Mouse (Mus musculus) kidney, postnatal 0 days (tissue): ENCODE measurements around the gene Dnajb1. TPM values are rescaled to one million over a fixed set of nuclear protein-coding genes. Genes with fewer than 3 reads are reported as not detected.

Source experiments
- ATAC-seq: fragments of 200-750 bp; cut with Nextera tagmentation; replicated peaks from 2 replicates; pipeline ENCODE4 v1.8.0; 2017; ENCODE audit warnings: low read depth, moderate number of reproducible peaks, moderate TSS enrichment, moderate library complexity; ENCODE audit not compliant: low FRiP score
- DNase-seq: peaks from one replicate; pipeline ENCODE4 v3.0.0-alpha.2; 2016; ENCODE audit warnings: low spot score
- H3K27ac ChIP-seq: fragments of 300-500 bp; sonication (generic); 2 replicates; pipeline ENCODE4 v1.5.1; 2014; ENCODE audit warnings: mild to moderate bottlenecking
- H3K27me3 ChIP-seq: fragments of 300-500 bp; sonication (generic); 2 replicates; pipeline ENCODE4 v1.6.1; 2014; ENCODE audit warnings: low read length, mixed read lengths; ENCODE audit not compliant: insufficient read depth
- H3K36me3 ChIP-seq: fragments of 300-500 bp; sonication (generic); 2 replicates; pipeline ENCODE4 v1.6.1; 2014; ENCODE audit warnings: low read length, mixed read lengths; ENCODE audit not compliant: insufficient read depth
- H3K4me1 ChIP-seq: fragments of 300-500 bp; sonication (generic); replicated peaks from 2 replicates; pipeline ENCODE4 v1.6.1; 2014; ENCODE audit warnings: antibody characterized with exemption, low read length, mixed read lengths; ENCODE audit not compliant: insufficient read depth
- H3K4me2 ChIP-seq: fragments of 300-500 bp; sonication (generic); 2 replicates; pipeline ENCODE4 v1.6.1; 2014; ENCODE audit warnings: mild to moderate bottlenecking, low read length, moderate library complexity, mixed read lengths
- H3K4me3 ChIP-seq: fragments of 300-500 bp; sonication (generic); replicated peaks from 2 replicates; pipeline ENCODE4 v1.5.1; 2014; ENCODE audit warnings: low read depth, low read length
- H3K9ac ChIP-seq: fragments of 300-500 bp; sonication (generic); 2 replicates; pipeline ENCODE4 v1.6.1; 2014; ENCODE audit warnings: low read depth, low read length
- H3K9me3 ChIP-seq: fragments of 300-500 bp; sonication (generic); replicated peaks from 2 replicates; pipeline ENCODE4 v1.6.1; 2016; ENCODE audit warnings: low read length, inconsistent platforms, mixed read lengths
- CTCF ChIP-seq: IDR thresholded peaks from 2 replicates; pipeline ENCODE4 v1.5.1; 2016; ENCODE audit warnings: antibody characterized with exemption, low read depth, mild to moderate bottlenecking, moderate library complexity
- WGBS: fragments of 180-500 bp; shearing (Covaris S2); extraction: QIAGEN DNeasy Blood & Tissue Kit; methylation state at CpG from one replicate; pipeline ENCODE4 v1.1.7; 2014; 5-methylcytosine and 5-hydroxymethylcytosine counted together
- polyA plus RNA-seq: library from polyadenylated mRNA; unstranded; fragments of >200 nt; fragmentation: Nextera tagmentation; extraction: Ambion mirVana; gene quantifications from 2 replicates; pipeline ENCODE4 v1.2.1, GENCODE M21; 2015

Gene Dnajb1
- polyA plus RNA-seq, 1 experiment from 2014 or later = 30.2 TPM

- 0 out of 2 replicates have a peak, but pooled peaks have one; percentile 31 for TF ChIP-seq CTCF
- H3K9ac ChIP-seq = no peak overlapping the region
- WGBS = 6% methylated on average over 1 of the region's 1 CpGs
- H3K4me1 ChIP-seq = 0 out of 2 replicates have a peak, but pooled peaks cover 1% of the 10 kb centered on the region
- no peaks in the 10 kb centered on the region for H3K36me3 ChIP-seq
- no peaks in the 10 kb centered on the region for H3K27me3 ChIP-seq
- ATAC-seq (no peak), DNase-seq (no peak)
- H3K4me2 ChIP-seq = no peak overlapping the region
- no peaks in the 10 kb centered on the region for H3K9me3 ChIP-seq
- H3K4me3 ChIP-seq = no peak overlapping the region
- H3K27ac ChIP-seq = no peak overlapping the region
These were observed 9.8 kb upstream of the Dnajb1 start for GRCm38 (mm10) chr8:83598146-83598545.

DNA sequence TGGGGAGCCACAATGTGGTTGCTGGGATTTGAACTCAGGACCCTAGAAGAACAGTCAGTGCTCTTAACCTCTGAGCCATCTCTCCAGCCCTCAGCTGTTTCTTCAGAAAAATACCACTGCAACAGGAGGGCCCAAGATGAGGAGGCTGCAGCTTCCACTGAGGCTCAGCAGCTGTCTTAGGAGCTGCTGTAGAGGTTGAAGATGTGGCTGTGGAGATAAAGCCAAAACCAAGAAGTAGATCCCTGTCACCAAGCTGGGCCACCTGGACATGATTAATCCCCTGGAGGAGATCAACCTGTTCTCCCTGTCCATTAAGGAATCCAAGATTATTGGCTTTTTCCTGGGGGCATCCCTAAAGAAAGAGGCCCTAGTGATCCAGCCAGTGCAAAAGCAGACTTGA is 8.2 kb upstream of the Dnajb1 start:
- no peak for DNase-seq
- no peak overlapping the region for H3K27ac ChIP-seq
- no peaks in the 10 kb centered on the region for H3K27me3 ChIP-seq
- H3K9ac ChIP-seq = no peak overlapping the region
- ATAC-seq = no peak
- no peaks in the 10 kb centered on the region for H3K9me3 ChIP-seq
- no peaks in the 10 kb centered on the region for H3K36me3 ChIP-seq
- no peak overlapping the region for H3K4me2 ChIP-seq
- no peaks in the 10 kb centered on the region for H3K4me1 ChIP-seq
- H3K4me3 ChIP-seq = no peak overlapping the region
- TF ChIP-seq CTCF = no peak

GRCm38 (mm10) chr8:83602650-83603029 is 5.4 kb upstream of the Dnajb1 start:
- TF ChIP-seq CTCF = no peak
- Histone ChIP-seq H3K9me3 (no peaks in the 10 kb centered on the region), H3K4me3 (no peak overlapping the region), H3K36me3 (no peaks in the 10 kb centered on the region), H3K27ac (no peak overlapping the region), H3K4me1 (0 out of 2 replicates have a peak, but pooled peaks cover 4% of the 10 kb centered on the region), H3K4me2 (no peak overlapping the region), H3K9ac (no peak overlapping the region), H3K27me3 (no peaks in the 10 kb centered on the region)
- DNase-seq = no peak
- no peak for ATAC-seq
- WGBS = 74% methylated on average over 2 of the region's 2 CpGs

DNA sequence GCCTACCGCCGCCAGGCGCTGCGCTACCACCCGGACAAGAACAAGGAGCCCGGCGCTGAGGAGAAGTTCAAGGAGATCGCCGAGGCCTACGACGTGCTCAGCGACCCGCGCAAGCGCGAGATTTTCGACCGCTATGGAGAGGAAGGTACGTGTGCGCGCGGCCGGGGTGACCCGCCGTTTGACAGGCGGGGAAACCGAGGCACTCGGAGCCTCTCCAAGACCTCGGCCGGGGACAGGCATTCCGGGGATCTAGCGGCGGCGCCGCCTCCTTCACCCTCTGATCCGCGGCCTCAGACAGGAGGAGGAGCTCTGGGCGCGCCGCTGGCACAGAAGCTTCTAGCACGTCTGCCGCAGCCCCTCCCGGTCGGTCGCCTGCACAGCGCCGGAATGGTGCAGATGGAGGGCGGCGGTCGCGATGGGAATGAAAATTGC is 421 bp downstream of the Dnajb1 start:
- H3K4me3 ChIP-seq = peak overlapping the region; percentile 78
- DNase-seq (peak; percentile 93), ATAC-seq (peak; percentile 66)
- H3K27ac ChIP-seq = peak overlapping the region; percentile 98
- peak overlapping the region; percentile 81 for H3K4me2 ChIP-seq
- H3K9me3 ChIP-seq = no peaks in the 10 kb centered on the region
- H3K4me1 ChIP-seq = peaks cover 14% of the 10 kb centered on the region; the same call in 1 of the 2 replicates
- no peaks in the 10 kb centered on the region for H3K27me3 ChIP-seq
- peak; percentile 34; the same call in 1 of the 2 replicates for TF ChIP-seq CTCF
- under 1% methylated on average over 51 of the region's 51 CpGs for WGBS
- H3K36me3 ChIP-seq = peaks cover 28% of the 10 kb centered on the region
- peak overlapping the region; percentile 86 for H3K9ac ChIP-seq

DNA sequence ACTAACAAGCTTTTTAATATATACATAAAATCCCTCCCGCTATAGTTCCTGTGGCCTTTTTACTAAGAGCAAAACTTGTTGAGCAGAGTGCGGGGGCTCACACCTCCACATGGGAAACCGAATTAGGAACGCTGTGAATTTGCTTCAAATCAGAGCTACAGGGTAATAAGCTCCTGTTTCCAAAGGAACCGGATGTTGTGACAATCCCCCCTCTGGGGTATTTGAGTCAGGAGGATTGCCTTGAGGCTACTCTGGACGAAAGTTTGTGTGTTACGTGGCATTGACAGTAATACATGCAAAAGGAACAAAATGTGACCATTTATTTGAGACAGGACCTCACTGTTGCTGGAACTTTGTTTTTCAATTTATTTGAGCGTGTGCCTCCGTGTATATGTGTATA is 1.1 kb downstream of the Dnajb1 start:
- Histone ChIP-seq H3K4me1 (peaks cover 14% of the 10 kb centered on the region; the same call in 1 of the 2 replicates), H3K9ac (peak overlapping the region; percentile 86; the same call in 1 of the 2 replicates), H3K4me2 (peak overlapping the region; percentile 81), H3K27ac (no peak overlapping the region), H3K4me3 (peak overlapping the region; percentile 78), H3K9me3 (no peaks in the 10 kb centered on the region), H3K27me3 (no peaks in the 10 kb centered on the region), H3K36me3 (peaks cover 28% of the 10 kb centered on the region)
- WGBS = 19% methylated on average over 9 of the region's 9 CpGs
- no peak for ATAC-seq
- no peak for TF ChIP-seq CTCF
- no peak for DNase-seq

- H3K4me1 ChIP-seq = peaks cover 14% of the 10 kb centered on the region; the same call in 1 of the 2 replicates
- DNase-seq (no peak), ATAC-seq (no peak)
- H3K9me3 ChIP-seq = no peaks in the 10 kb centered on the region
- WGBS = 82% methylated on average over 10 of the region's 10 CpGs
- H3K4me2 ChIP-seq = peak overlapping the region; percentile 81
- peak overlapping the region; percentile 86; the same call in 1 of the 2 replicates for H3K9ac ChIP-seq
- no peak overlapping the region for H3K27ac ChIP-seq
- peak overlapping the region; percentile 78 for H3K4me3 ChIP-seq
- TF ChIP-seq CTCF = no peak
- H3K36me3 ChIP-seq = peaks cover 28% of the 10 kb centered on the region
- no peaks in the 10 kb centered on the region for H3K27me3 ChIP-seq
These were observed 1.7 kb downstream of the Dnajb1 start for GRCm38 (mm10) chr8:83609547-83610180.
